Mouse (Mus musculus) hindbrain, embryonic 11.5 days (tissue): ENCODE data around the gene Ubxn10. TPM values are rescaled to one million over a fixed set of nuclear protein-coding genes. Genes with fewer than 3 reads are reported as not detected.

Source experiments
- ATAC-seq: fragments of 200-750 bp; cut with Nextera tagmentation; 2 replicates; pipeline ENCODE4 v1.8.0; 2017; ENCODE audit warnings: mild to moderate bottlenecking, moderate TSS enrichment, moderate library complexity; ENCODE audit not compliant: low FRiP score
- DNase-seq: peaks from one replicate; pipeline ENCODE4 v3.0.0-alpha.2; 2015; ENCODE audit warnings: low spot score
- H3K27ac ChIP-seq: fragments of 300-500 bp; sonication (generic); 2 replicates; pipeline ENCODE4 v1.5.1; 2014; ENCODE audit warnings: mild to moderate bottlenecking, low read depth, low read length
- H3K27me3 ChIP-seq: fragments of 300-500 bp; sonication (generic); 2 replicates; pipeline ENCODE4 v1.6.1; 2014; ENCODE audit warnings: mild to moderate bottlenecking, low read length, moderate library complexity, mixed read lengths; ENCODE audit not compliant: control insufficient read depth, insufficient read depth
- H3K36me3 ChIP-seq: fragments of 300-500 bp; sonication (generic); 2 replicates; pipeline ENCODE4 v1.6.1; 2014; ENCODE audit warnings: mild to moderate bottlenecking, low read length, moderate library complexity, mixed read lengths; ENCODE audit not compliant: control insufficient read depth, insufficient read depth
- H3K4me1 ChIP-seq: fragments of 300-500 bp; sonication (generic); replicated peaks from 2 replicates; pipeline ENCODE4 v1.6.1; 2014; ENCODE audit warnings: low read length, mixed read lengths; ENCODE audit not compliant: control insufficient read depth, insufficient read depth
- H3K4me2 ChIP-seq: fragments of 300-500 bp; sonication (generic); replicated peaks from 2 replicates; pipeline ENCODE4 v1.6.1; 2014; ENCODE audit warnings: mild to moderate bottlenecking, low read depth, low read length
- H3K4me3 ChIP-seq: fragments of 300-500 bp; sonication (generic); 2 replicates; pipeline ENCODE4 v1.5.1; 2014; ENCODE audit warnings: low read depth, low read length
- H3K9ac ChIP-seq: fragments of 300-500 bp; sonication (generic); 2 replicates; pipeline ENCODE4 v1.6.1; 2014; ENCODE audit warnings: low read depth, low read length
- H3K9me3 ChIP-seq: fragments of 300-500 bp; sonication (generic); 2 replicates; pipeline ENCODE4 v1.6.1; 2016; ENCODE audit warnings: low read length; ENCODE audit not compliant: control insufficient read depth
- WGBS: fragments of 180-500 bp; shearing (Covaris S2); extraction: QIAGEN DNeasy Blood & Tissue Kit; methylation state at CpG from one replicate; pipeline ENCODE4 v1.1.7; 2014; 5-methylcytosine and 5-hydroxymethylcytosine counted together
- polyA plus RNA-seq: library from polyadenylated mRNA; unstranded; fragments of >200 nt; fragmentation: Nextera tagmentation; extraction: Ambion mirVana; gene quantifications from 2 replicates; pipeline ENCODE4 v1.2.1, GENCODE M21; 2014

Gene Ubxn10
- polyA plus RNA-seq, 1 experiment from 2014 or later = 2.8 TPM

GRCm38 (mm10) chr4:138746866-138747265 is 9.9 kb upstream of the Ubxn10 start:
- WGBS = 87% methylated on average over 9 of the region's 9 CpGs
- no peak overlapping the region for H3K4me2 ChIP-seq
- no peak overlapping the region for H3K9ac ChIP-seq
- no peak for ATAC-seq
- H3K4me1 ChIP-seq = no peaks in the 10 kb centered on the region
- no peaks in the 10 kb centered on the region for H3K9me3 ChIP-seq
- no peak overlapping the region for H3K4me3 ChIP-seq
- no peak overlapping the region for H3K27ac ChIP-seq
- no peak for DNase-seq
- no peaks in the 10 kb centered on the region for H3K27me3 ChIP-seq
- H3K36me3 ChIP-seq = no peaks in the 10 kb centered on the region

- Histone ChIP-seq H3K9me3 (no peaks in the 10 kb centered on the region), H3K27ac (no peak overlapping the region), H3K36me3 (no peaks in the 10 kb centered on the region), H3K4me1 (no peaks in the 10 kb centered on the region), H3K9ac (no peak overlapping the region), H3K4me3 (no peak overlapping the region), H3K27me3 (no peaks in the 10 kb centered on the region), H3K4me2 (no peak overlapping the region)
- DNase-seq (peak; percentile 33), ATAC-seq (no peak)
- 74% methylated on average over 4 of the region's 4 CpGs for WGBS
Measured at GRCm38 (mm10) chr4:138745884-138746283, 8.9 kb upstream of the Ubxn10 start.

- no peak for ATAC-seq
- Histone ChIP-seq H3K27ac (no peak overlapping the region), H3K9ac (no peak overlapping the region), H3K27me3 (no peaks in the 10 kb centered on the region), H3K4me3 (no peak overlapping the region), H3K36me3 (no peaks in the 10 kb centered on the region), H3K9me3 (no peaks in the 10 kb centered on the region), H3K4me2 (no peak overlapping the region), H3K4me1 (no peaks in the 10 kb centered on the region)
- WGBS = 19% methylated on average over 7 of the region's 7 CpGs
- peak; percentile 38 for DNase-seq
Measured at GRCm38 (mm10) chr4:138739136-138739851, 2.3 kb upstream of the Ubxn10 start.

GRCm38 (mm10) chr4:138734863-138735262 is 2.1 kb downstream of the Ubxn10 start:
- 93% methylated on average over 4 of the region's 4 CpGs for WGBS
- Histone ChIP-seq H3K9me3 (no peaks in the 10 kb centered on the region), H3K4me1 (no peaks in the 10 kb centered on the region), H3K4me2 (no peak overlapping the region), H3K36me3 (no peaks in the 10 kb centered on the region), H3K9ac (no peak overlapping the region), H3K27ac (no peak overlapping the region), H3K27me3 (no peaks in the 10 kb centered on the region), H3K4me3 (no peak overlapping the region)
- no peak for DNase-seq
- ATAC-seq = no peak

GRCm38 (mm10) chr4:138734105-138734504 is 2.9 kb downstream of the Ubxn10 start:
- Histone ChIP-seq H3K4me2 (no peak overlapping the region), H3K4me3 (no peak overlapping the region), H3K9me3 (no peaks in the 10 kb centered on the region), H3K36me3 (no peaks in the 10 kb centered on the region), H3K27ac (no peak overlapping the region), H3K4me1 (no peaks in the 10 kb centered on the region), H3K9ac (no peak overlapping the region), H3K27me3 (no peaks in the 10 kb centered on the region)
- ATAC-seq (no peak), DNase-seq (no peak)
- WGBS = 80% methylated on average over 7 of the region's 7 CpGs

GRCm38 (mm10) chr4:138729018-138729703 is 7.8 kb downstream of the Ubxn10 start:
- H3K4me1 ChIP-seq = 0 out of 2 replicates have a peak, but pooled peaks cover 5% of the 10 kb centered on the region
- no peak overlapping the region for H3K4me3 ChIP-seq
- peak; percentile 36 for DNase-seq
- ATAC-seq = no peak
- no peak overlapping the region for H3K4me2 ChIP-seq
- no peaks in the 10 kb centered on the region for H3K27me3 ChIP-seq
- H3K36me3 ChIP-seq = no peaks in the 10 kb centered on the region
- H3K27ac ChIP-seq = no peak overlapping the region
- WGBS = 31% methylated on average over 9 of the region's 9 CpGs
- H3K9ac ChIP-seq = no peak overlapping the region
- no peaks in the 10 kb centered on the region for H3K9me3 ChIP-seq

- Histone ChIP-seq H3K27me3 (no peaks in the 10 kb centered on the region), H3K9me3 (no peaks in the 10 kb centered on the region), H3K9ac (no peak overlapping the region), H3K4me2 (no peak overlapping the region), H3K4me3 (no peak overlapping the region), H3K4me1 (0 out of 2 replicates have a peak, but pooled peaks cover 5% of the 10 kb centered on the region), H3K36me3 (no peaks in the 10 kb centered on the region), H3K27ac (no peak overlapping the region)
- 67% methylated on average over 5 of the region's 5 CpGs for WGBS
- ATAC-seq = no peak
- no peak for DNase-seq
Measured at GRCm38 (mm10) chr4:138725751-138726150, 11.2 kb downstream of the Ubxn10 start.

- H3K9ac ChIP-seq = peak overlapping the region; percentile 54
- H3K4me2 ChIP-seq = peak overlapping the region; percentile 54
- no peaks in the 10 kb centered on the region for H3K9me3 ChIP-seq
- DNase-seq = peak; percentile 75
- H3K27ac ChIP-seq = 0 out of 2 replicates have a peak overlapping the region, but pooled peaks have one; percentile 4
- ATAC-seq = peak; percentile 79
- 8% methylated on average over 13 of the region's 13 CpGs for WGBS
- peak overlapping the region; percentile 16; the same call in 1 of the 2 replicates for H3K4me3 ChIP-seq
- no peaks in the 10 kb centered on the region for H3K36me3 ChIP-seq
- H3K27me3 ChIP-seq = no peaks in the 10 kb centered on the region
- H3K4me1 ChIP-seq = 0 out of 2 replicates have a peak, but pooled peaks cover 5% of the 10 kb centered on the region
Measured at GRCm38 (mm10) chr4:138725127-138725461, 11.9 kb downstream of the Ubxn10 start.
